Mouse (Mus musculus): ENCODE measurements around the gene Cmip.

DNA sequence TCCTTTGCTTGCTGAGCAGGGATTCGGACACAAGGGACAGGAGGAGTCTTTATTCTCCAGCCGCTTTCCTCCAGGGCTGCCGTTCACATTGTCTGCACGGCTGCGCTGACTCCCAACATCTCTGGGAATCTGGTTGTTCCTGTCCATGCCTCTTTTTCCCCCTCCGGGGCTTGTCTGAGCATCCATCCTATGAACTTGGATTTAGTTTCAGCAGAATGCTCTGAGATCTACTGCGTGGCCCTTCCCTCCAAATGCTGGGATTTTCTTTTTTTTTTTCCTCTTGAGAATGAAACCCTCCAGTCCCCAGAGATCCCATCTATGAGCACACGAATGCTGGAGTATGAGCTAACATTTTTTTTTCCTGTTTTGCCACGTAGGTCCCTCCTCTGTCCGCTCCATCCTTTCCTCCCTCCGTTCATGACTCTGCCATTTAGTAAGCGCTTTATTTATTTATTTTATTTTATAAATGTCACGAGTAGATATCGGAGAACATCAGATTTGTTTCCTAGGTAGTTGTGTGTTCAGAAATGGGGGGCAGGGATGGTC, 4.1 kb downstream of the Cmip start:
- TF ChIP-seq CTCF (IDR thresholded peaks at IDR 0.05; ENCODE audit: borderline replicate concordance, insufficient read depth, low read depth, low read length) (no peak), POLR2A (IDR thresholded peaks at IDR 0.05; ENCODE audit: borderline replicate concordance, insufficient read depth, low read length) (no peak)

Measured in cerebellum, adult 2 months (tissue).